In the genomic region with DNA sequence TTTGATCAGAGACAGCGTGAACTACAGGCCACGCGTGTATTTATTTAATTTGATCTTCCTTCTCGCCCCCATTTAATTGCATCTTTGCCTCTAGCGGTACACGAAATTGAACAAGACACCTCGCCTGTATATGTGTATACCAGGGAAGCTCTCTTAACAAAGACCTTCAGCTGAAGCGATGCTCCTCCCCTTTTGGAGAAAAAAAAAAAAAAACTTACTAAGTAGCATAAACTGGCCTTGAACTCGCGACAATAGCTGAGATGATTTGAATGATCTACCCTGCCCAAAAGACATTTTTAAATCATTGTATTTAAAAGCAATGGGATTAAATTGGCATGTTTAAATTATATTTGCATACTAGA, we compare ENCODE assay signal across 8 mouse cellular contexts. TPM values are rescaled to one million over a fixed set of nuclear protein-coding genes. Genes with fewer than 3 reads are reported as not detected.
DNase-seq lines count a peak whose midpoint lies in the region; ATAC-seq lines count a peak whose summit lies in the region.

No protein-coding gene starts in this region.

- peak; percentile 47; the same call in 1 of the 2 replicates for ATAC-seq in lung, embryonic 15.5 days (ENCODE audit: borderline replicate concordance, extremely low read depth, low FRiP score, low TSS enrichment)
- peak; percentile 56 for ATAC-seq in erythroblast, adult 5-6 weeks (replicated peaks; ENCODE audit: low FRiP score, poor library complexity, severe bottlenecking)
- peak; percentile 76 for ATAC-seq in limb, embryonic 12.5 days (ENCODE audit: insufficient number of reproducible peaks, insufficient read depth, low FRiP score, low TSS enrichment, low read depth)
- ATAC-seq in neutrophil, adult 5-6 weeks (ENCODE audit: extremely low read depth, insufficient number of reproducible peaks, low FRiP score, poor library complexity, severe bottlenecking): peak; percentile 10; the same call in 1 of the 2 replicates

- H3K9ac ChIP-seq in lung, embryonic 15.5 days: peak overlapping the region; percentile 83
- H3K9ac ChIP-seq in limb, embryonic 12.5 days (replicated peaks): peak overlapping the region; percentile 45; the same call in 1 of the 2 replicates

- H3K4me3 ChIP-seq in lung, embryonic 15.5 days: peak overlapping the region; percentile 86
- H3K4me3 ChIP-seq in limb, embryonic 12.5 days (replicated peaks): peak overlapping the region; percentile 73

- DNase-seq in lung, postnatal 10 days: no peak
- no peak for DNase-seq in natural killer cell, adult 2 months (ENCODE audit: low spot score in 2 of 2)
- no peak for DNase-seq in adrenal gland, postnatal 25 days
- DNase-seq in right cerebral cortex, adult 2 months (ENCODE audit: low spot score in 2 of 2): no peak

- peak overlapping the region; percentile 64 for H3K4me2 ChIP-seq in lung, embryonic 15.5 days
- peak overlapping the region; percentile 58 for H3K4me2 ChIP-seq in limb, embryonic 12.5 days

- WGBS in lung, embryonic 15.5 days: under 1% methylated on average over 10 of the region's 10 CpGs
- WGBS in limb, embryonic 12.5 days: under 1% methylated on average over 10 of the region's 10 CpGs

- no peaks in the 10 kb centered on the region for H3K27me3 ChIP-seq in lung, embryonic 15.5 days
- H3K27me3 ChIP-seq in limb, embryonic 12.5 days: no peaks in the 10 kb centered on the region

- peaks cover 28% of the 10 kb centered on the region for H3K36me3 ChIP-seq in lung, embryonic 15.5 days
- peaks cover 30% of the 10 kb centered on the region for H3K36me3 ChIP-seq in limb, embryonic 12.5 days

- peaks cover 13% of the 10 kb centered on the region for H3K4me1 ChIP-seq in lung, embryonic 15.5 days
- peaks cover 10% of the 10 kb centered on the region for H3K4me1 ChIP-seq in limb, embryonic 12.5 days (replicated peaks)

- peak overlapping the region; percentile 95 for H3K27ac ChIP-seq in lung, embryonic 15.5 days
- H3K27ac ChIP-seq in limb, embryonic 12.5 days: peak overlapping the region; percentile 98

- no peaks in the 10 kb centered on the region for H3K9me3 ChIP-seq in lung, embryonic 15.5 days
- no peaks in the 10 kb centered on the region for H3K9me3 ChIP-seq in limb, embryonic 12.5 days

RNA-seq across cellular contexts. Expression of a gene that starts 0.4 kb away (rescaled TPM):
- 431 and 432 TPM in 2 replicates for polyA plus RNA-seq in lung, embryonic 15.5 days (2015; fragmentation: Nextera tagmentation; extraction: Ambion mirVana)
- 76.7 and 89.7 TPM in 2 replicates for total RNA-seq in erythroblast, adult 5-6 weeks (2015; ENCODE audit: low replicate concordance)
- total RNA-seq in erythroblast, adult 5-6 weeks (2017; ENCODE audit: low replicate concordance): 116 and 153 TPM in 2 replicates
- 477 and 493 TPM in 2 replicates for polyA plus RNA-seq in limb, embryonic 12.5 days (2016; fragmentation: Nextera tagmentation; extraction: Ambion mirVana)
- 205 and 210 TPM in 2 replicates for total RNA-seq in neutrophil, adult 5-6 weeks (2017)
- 206 and 209 TPM in 2 replicates for total RNA-seq in adrenal gland, postnatal 25 days (2021)

RNA-seq across cellular contexts. Expression of a gene that starts 28.3 kb away (rescaled TPM):
- 30.9 and 31.9 TPM in 2 replicates for polyA plus RNA-seq in lung, embryonic 15.5 days (2015; fragmentation: Nextera tagmentation; extraction: Ambion mirVana)
- total RNA-seq in erythroblast, adult 5-6 weeks (2015; ENCODE audit: low replicate concordance): 5.9 and 8.5 TPM in 2 replicates
- total RNA-seq in erythroblast, adult 5-6 weeks (2017; ENCODE audit: low replicate concordance): 4.8 and 6.3 TPM in 2 replicates
- polyA plus RNA-seq in limb, embryonic 12.5 days (2016; fragmentation: Nextera tagmentation; extraction: Ambion mirVana): 44.7 and 45.1 TPM in 2 replicates
- total RNA-seq in neutrophil, adult 5-6 weeks (2017): 28.2 and 33.8 TPM in 2 replicates
- 20.8 and 37.1 TPM in 2 replicates for total RNA-seq in adrenal gland, postnatal 25 days (2021)

RNA-seq across cellular contexts. Expression of a gene that starts 42.3 kb away (rescaled TPM):
- polyA plus RNA-seq in lung, embryonic 15.5 days (2015; fragmentation: Nextera tagmentation; extraction: Ambion mirVana): 35.0 and 36.4 TPM in 2 replicates
- total RNA-seq in erythroblast, adult 5-6 weeks (2015; ENCODE audit: low replicate concordance): 10.9 and 24.0 TPM in 2 replicates
- 12.8 and 21.6 TPM in 2 replicates for total RNA-seq in erythroblast, adult 5-6 weeks (2017; ENCODE audit: low replicate concordance)
- polyA plus RNA-seq in limb, embryonic 12.5 days (2016; fragmentation: Nextera tagmentation; extraction: Ambion mirVana): 37.6 and 38.0 TPM in 2 replicates
- total RNA-seq in neutrophil, adult 5-6 weeks (2017): 38.7 and 39.8 TPM in 2 replicates
- 25.6 and 27.6 TPM in 2 replicates for total RNA-seq in adrenal gland, postnatal 25 days (2021)

Comparison
In these comparisons a context has a peak if more than half of its experiments do, and no peak if none do; other contexts are left out.
1. ATAC-seq: peak in every context shown above with its lines; median percentile 76 in limb, embryonic 12.5 days; 56 in erythroblast, adult 5-6 weeks; 47 in lung, embryonic 15.5 days; 10 in neutrophil, adult 5-6 weeks.